Comparison of ENCODE assay signal across 3 mouse cellular contexts in the genomic region with DNA sequence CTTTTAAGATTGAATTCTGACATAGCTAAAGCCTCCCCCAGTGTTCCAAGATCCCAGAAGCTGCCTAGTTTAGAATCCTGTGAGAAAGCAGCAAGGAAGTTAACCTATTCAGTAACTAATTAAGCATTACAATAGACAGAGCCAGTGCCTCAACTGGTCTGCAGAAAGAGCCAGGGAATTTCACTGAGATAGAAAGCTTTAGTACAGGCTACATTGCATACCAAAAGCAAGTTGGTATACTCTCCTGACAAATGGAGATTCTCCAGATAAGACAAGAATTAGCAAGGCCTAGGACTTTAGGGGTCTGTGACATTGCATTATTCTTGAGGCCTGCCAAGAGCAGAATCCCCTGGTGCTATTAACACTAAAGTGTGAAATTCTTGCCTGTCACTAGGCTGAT.
DNase-seq lines count a peak whose midpoint lies in the region.

No protein-coding gene starts in this region.

- DNase-seq in ES-CJ7 (ENCODE audit: low read depth, low spot score) (peak; percentile 60), R1 (ENCODE audit: low read depth, low spot score) (peak; percentile 79), ZHBTc4 (ENCODE audit: low read depth, low spot score) (peak; percentile 63)
